Mouse (Mus musculus) G1E-ER4 (cell line): ENCODE data around the gene Top1. TPM values are rescaled to one million over a fixed set of nuclear protein-coding genes. Genes with fewer than 3 reads are reported as not detected.

Source experiments
- GATA1 ChIP-seq: IDR thresholded peaks from one replicate; pipeline ENCODE4 v1.8.0; 2012; ENCODE audit warnings: low read length, inconsistent platforms
- polyA plus RNA-seq: library from polyadenylated mRNA; stranded (reverse); fragments of >175 nt; gene quantifications from 2 replicates; pipeline ENCODE4 v1.2.3, GENCODE M21; 2012

Gene Top1
- polyA plus RNA-seq, result 99.7 and 121 TPM in 2 replicates

GRCm38 (mm10) chr2:160645614-160646137 is at the start of gene Top1:
Gene Top1 (plus strand): TSS chr2:160645888.
- no peak for TF ChIP-seq GATA1

- no peak for TF ChIP-seq GATA1
These were observed 48.0 kb upstream of the Top1 start for GRCm38 (mm10) chr2:160597582-160598281.

DNA sequence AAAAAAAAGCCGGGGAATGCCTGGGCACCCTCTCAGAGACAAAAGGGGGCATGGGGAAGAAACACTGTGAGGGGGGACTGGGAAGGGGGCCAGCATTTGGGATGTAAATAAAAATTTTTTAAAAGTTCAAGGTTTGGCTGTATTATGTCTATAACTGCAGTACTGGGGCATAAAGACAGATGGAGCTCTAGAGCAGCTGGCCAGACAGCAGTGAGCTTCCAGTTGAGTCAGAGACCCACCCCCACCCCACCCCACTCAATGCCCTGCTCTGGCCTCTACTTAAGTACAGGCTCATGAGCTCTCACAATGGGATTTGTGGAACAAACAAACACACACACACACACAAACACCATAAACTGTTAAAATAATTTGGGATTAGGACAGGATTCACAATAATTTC is 43.9 kb upstream of the Top1 start:
- TF ChIP-seq GATA1, result no peak

DNA sequence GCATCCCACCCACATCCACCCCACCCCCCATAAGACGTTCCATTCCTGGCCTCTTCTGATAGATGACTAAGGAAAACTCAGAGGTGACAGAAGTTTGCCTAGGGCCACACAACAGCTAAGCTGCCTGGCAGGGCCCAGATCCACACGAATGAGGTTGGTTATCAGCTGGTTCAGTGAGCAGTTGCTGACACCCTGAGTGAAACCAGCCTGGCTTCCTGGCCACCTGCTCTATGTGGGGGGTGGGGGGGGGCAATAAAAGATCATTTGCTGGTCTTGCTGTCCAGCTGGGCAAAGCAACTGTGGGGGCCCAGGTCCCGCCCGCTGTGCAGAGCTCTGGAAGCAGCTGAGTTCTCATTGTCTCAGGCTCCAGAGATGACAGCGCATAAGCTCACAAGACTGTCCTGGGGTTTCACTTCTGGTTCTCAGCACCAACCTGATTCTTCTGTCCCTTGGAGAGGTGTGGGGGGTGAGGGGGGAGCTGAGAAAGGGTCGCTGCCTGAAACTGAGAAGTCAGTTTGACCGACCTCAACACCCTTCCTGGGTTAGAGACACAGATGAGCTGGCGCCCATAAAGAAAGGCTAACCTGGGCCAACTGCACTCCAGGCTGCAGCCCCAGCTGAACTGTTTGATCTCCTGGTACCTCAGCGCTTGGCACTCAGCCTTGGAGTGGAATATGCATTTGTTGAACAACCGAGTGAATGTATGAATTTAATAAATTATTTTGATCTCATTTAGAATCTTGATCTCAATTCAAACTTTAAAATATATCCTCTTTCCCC is 42.3 kb upstream of the Top1 start:
- peak; percentile 43 for TF ChIP-seq GATA1

- TF ChIP-seq GATA1, result no peak
These were observed 35.7 kb upstream of the Top1 start for GRCm38 (mm10) chr2:160610012-160610411.

DNA sequence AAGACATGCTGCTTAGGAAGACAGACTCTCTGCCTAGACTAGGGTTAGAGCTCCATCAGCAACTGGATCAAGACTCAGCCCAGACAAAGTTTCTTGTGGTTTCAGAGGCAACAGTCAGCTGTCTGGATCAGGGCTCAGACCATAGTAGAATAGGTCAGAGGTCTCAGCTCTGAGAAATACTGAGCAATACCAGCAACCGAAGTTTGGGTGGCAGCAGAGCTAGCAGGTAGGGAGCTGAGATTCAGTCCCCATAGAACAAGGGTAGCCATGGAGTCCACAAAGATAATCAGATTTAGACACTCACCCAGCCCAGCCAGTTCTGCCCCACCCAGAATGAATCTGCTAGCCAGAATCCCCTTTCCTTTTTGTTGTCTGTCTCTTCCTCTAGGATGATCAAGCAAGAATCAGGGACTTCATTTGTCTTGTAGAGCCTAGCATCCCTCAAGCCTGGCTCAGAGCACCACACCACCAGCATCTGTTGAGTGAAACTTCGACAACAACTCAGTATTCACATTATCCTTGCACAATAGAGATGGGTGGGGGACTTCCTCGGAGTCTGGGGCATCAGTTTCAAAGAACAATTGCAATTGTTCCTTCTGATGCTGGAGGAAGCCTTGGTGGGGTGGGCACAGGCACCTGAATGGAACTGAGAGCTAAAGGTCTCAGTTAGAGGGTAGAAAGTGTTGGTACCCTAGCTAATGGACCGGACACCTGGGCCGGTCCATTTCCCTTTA is 32.3 kb upstream of the Top1 start:
- TF ChIP-seq GATA1, result no peak

DNA sequence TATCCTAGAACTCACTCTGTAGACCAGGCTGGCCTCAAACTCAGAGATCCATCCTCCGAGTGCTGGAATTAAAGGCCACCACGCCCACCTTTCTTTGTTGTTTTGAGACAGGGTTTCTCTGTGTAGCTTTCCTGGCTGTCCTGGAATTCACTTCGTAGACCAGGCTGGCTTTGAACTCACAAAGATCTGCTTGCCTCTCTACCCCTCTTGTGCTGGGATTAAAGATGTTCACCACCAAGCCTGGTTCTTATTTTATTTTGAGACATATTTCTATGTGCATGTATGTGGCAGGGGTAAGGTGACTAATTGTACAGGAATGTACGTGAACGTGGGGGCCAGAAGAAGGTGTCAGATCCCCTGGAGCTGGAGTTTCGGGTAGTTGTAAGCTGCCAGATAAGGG is 27.9 kb upstream of the Top1 start:
- no peak for TF ChIP-seq GATA1

GRCm38 (mm10) chr2:160618619-160619220 is 27.0 kb upstream of the Top1 start:
- no peak for TF ChIP-seq GATA1

- TF ChIP-seq GATA1, result no peak
These were observed 26.4 kb upstream of the Top1 start for GRCm38 (mm10) chr2:160619300-160619699.

- TF ChIP-seq GATA1, result no peak
These were observed 25.9 kb upstream of the Top1 start for GRCm38 (mm10) chr2:160619831-160620230.

DNA sequence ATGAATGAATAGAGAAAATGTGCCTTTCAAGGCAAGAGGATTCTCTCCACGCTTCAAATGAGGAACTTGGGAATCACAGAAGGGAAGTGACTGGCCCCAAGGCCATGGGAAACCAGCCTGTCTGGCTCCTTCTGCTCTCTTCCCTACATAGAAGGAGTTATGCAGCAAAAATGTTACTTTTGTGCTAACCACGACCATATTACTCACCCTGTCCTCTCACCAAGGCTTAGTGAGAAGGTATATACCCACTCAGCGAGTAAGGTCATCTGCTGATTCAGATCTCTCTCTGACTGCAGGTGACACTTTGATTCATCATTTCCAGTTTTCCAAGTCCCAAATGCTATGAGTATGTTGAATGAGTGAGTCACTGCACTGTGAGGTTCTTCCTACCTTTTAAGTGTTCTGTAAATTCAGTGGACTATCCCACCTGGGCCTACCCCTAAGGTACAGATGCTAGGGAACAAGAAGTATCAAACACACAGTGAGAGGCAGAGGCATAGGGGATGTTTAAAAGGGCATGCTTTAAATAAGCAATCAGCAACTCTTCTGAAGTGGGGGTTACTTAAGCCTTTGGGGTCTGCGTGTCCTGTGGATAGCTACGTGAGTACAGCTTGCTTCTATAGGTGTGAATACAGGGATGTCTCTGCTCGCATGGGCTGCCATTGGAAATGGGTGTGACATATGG is 25.3 kb upstream of the Top1 start:
- no peak for TF ChIP-seq GATA1

- no peak for TF ChIP-seq GATA1
These were observed 24.7 kb upstream of the Top1 start for GRCm38 (mm10) chr2:160621001-160621448.

DNA sequence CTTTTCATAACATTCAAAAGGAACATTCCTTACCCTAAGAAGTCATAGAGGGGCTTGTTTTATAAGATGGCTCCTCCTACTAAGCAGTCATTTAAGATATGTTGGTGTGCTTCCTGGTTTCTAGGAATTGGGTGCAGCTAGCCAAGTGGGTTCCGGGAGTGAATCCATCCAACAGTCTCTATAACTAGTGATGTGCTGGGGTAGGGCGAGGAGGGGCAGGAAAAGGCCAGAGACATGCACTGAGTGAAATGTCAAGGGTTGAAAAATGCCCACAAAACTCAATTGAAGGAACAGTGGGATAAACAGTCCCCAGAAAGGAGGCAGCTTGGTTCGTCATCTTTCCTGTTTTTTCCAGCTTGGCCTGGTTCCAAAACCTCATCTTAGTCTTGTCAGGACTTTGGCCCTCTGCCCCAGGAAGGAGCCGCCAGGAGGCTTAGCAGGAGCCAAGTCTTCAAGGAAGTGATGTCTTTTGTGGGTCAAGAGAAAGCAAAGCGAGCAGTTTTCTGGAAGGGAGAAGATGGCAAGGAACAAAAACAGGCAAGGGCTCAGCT is 24.0 kb upstream of the Top1 start:
- TF ChIP-seq GATA1, result no peak

GRCm38 (mm10) chr2:160622646-160623045 is 23.0 kb upstream of the Top1 start:
- no peak for TF ChIP-seq GATA1

DNA sequence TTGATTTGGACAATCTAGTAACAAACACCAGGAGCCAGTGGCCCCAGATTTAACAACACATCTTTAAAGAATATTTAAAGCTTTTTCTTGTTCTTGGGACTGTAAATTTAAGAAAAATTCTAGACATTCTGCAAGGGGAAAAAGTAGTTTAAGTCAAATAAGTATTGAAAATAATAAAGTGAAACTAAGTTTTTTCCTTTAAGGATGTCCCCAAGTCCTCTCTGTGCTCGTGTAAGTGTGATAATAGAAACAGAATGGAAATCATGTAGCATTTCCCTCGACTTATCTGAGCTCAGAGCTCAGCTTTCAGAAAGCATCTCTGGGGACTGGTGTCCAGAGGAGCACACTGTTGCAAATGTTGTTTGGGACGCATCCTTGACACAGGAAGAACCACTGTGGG is 21.9 kb upstream of the Top1 start:
- no peak for TF ChIP-seq GATA1
